Comparison of ENCODE assay signal across 28 mouse cellular contexts in the genomic region with DNA sequence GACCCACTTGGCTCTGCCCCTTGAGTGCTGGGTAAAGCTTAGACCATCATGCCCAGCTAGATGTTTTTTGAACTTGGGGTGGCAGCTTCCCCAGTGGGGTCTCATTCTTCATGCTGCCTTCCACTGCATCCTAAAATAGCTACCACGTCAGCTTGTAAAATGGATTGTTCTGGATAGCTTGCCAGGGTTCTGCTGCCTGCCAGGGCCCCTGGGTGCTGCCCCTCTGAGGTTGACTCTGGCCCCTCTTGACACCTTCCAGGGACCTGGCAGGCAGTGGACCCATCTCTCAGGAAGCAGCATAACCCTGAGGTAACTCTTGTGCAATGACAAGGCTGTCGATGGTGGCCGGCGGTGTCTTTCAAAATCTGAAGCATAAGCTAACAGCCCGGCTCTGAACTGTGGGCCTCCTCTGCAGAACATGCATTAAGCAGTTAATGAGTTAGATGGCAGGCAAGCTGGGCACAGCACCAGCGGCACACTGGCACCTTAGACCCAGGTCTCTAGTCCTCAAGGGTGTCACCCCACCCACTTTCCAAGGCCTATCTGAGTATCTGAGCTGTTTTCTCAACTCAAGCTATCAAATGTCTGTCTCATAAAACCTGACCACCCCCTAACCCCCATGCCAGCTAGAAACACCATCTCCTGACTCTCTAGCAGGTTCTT. TPM values are rescaled to one million over a fixed set of nuclear protein-coding genes. Genes with fewer than 3 reads are reported as not detected.
A peak's percentile ranks its signal among the peaks of the same experiment; 100 is the strongest.
DNase-seq lines count a peak whose midpoint lies in the region; ATAC-seq and TF ChIP-seq lines count a peak whose summit lies in the region.
"Had no signal": no experiment of that assay in that cellular context is flagged by ENCODE, and none has a peak within 500 bp of the region (broad histone marks: within the 10 kb centered on the region; RNA-seq: fewer than 3 reads in every experiment).

No protein-coding gene starts in this region.

- H3K79me2 ChIP-seq in CH12.LX (replicated peaks; ENCODE audit: control insufficient read depth, extremely low read depth, insufficient read depth, poor library complexity, severe bottlenecking): peaks cover 61% of the 10 kb centered on the region

- no peak for TF ChIP-seq EP300 in CH12.LX (IDR thresholded peaks at IDR 0.05; ENCODE audit: low read length)
- TF ChIP-seq EP300 in liver, embryonic 14.5 days (IDR thresholded peaks at IDR 0.05; ENCODE audit: low read depth): no peak

- DNase-seq in heart, adult 9 months (ENCODE audit: low spot score in 2 of 2): no peak
- DNase-seq in A20 (ENCODE audit: low read depth, low spot score) (peak; percentile 10), CH12.LX (ENCODE audit: extremely low read depth) (no peak)
- DNase-seq in liver, embryonic 14.5 days (ENCODE audit: low read depth in 3 of 3, low spot score in 3 of 3): no peak
- no peak for DNase-seq in lung, postnatal 25 days (ENCODE audit: low spot score)
- no peak for DNase-seq in thymus, adult 2 months
- DNase-seq: adrenal gland, adult 2 months; cerebellum, adult 2 months; cerebellum, postnatal 25 days; forebrain, postnatal 0 days; gastrocnemius, postnatal 25 days; heart, postnatal 4 days; kidney, postnatal 25 days; lung, adult 2 months; lung, postnatal 14 days; right cerebral cortex, postnatal 25 days; thymus, postnatal 25 days had no signal

- no peak for TF ChIP-seq RAD21 in CH12.LX (IDR thresholded peaks at IDR 0.05; ENCODE audit: low read depth, low read length)

- ATAC-seq in heart, embryonic 14.5 days (ENCODE audit: insufficient number of reproducible peaks, insufficient read depth, low FRiP score, low read depth): no peak
- ATAC-seq in liver, embryonic 14.5 days (ENCODE audit: insufficient read depth): no peak
- no peak for ATAC-seq in activated CD4-positive, CD25-positive, alpha-beta regulatory T cell, adult 4 months
- ATAC-seq: forebrain, postnatal 0 days; midbrain, embryonic 13.5 days had no signal

- 79% methylated on average over 6 of the region's 6 CpGs for WGBS in heart, embryonic 14.5 days
- 78% methylated on average over 6 of the region's 6 CpGs for WGBS in liver, embryonic 14.5 days (ENCODE audit: insufficient replicate concordance)
- WGBS in thymus, adult 2 months: 95% methylated on average over 6 of the region's 6 CpGs

- H3K36me3 ChIP-seq in heart, embryonic 14.5 days (ENCODE audit: control insufficient read depth, insufficient read depth, low read length): peaks cover 77% of the 10 kb centered on the region
- peaks cover 84 to 86% of the 10 kb centered on the region in 2 experiments for H3K36me3 ChIP-seq in CH12.LX (replicated peaks in 1 of 2; ENCODE audit: control insufficient read depth in 1 of 2, insufficient read depth in 1 of 2, low read length in 1 of 2)
- peaks cover 73% of the 10 kb centered on the region for H3K36me3 ChIP-seq in liver, embryonic 14.5 days (replicated peaks; ENCODE audit: control insufficient read depth, insufficient read depth, low read depth)
- H3K36me3 ChIP-seq in thymus, adult 2 months (ENCODE audit: control insufficient read depth, insufficient read depth, low read length): peaks cover 17% of the 10 kb centered on the region
- H3K36me3 ChIP-seq: hindbrain, embryonic 15.5 days had no signal

- no peaks in the 10 kb centered on the region for H3K27me3 ChIP-seq in heart, embryonic 14.5 days (ENCODE audit: control insufficient read depth, insufficient read depth, low read length)
- no peaks in the 10 kb centered on the region for H3K27me3 ChIP-seq in CH12.LX (replicated peaks)
- H3K27me3 ChIP-seq in liver, embryonic 14.5 days (ENCODE audit: control insufficient read depth, insufficient read depth, low read length): no peaks in the 10 kb centered on the region
- no peaks in the 10 kb centered on the region for H3K27me3 ChIP-seq in thymus, adult 2 months (ENCODE audit: control insufficient read depth, insufficient read depth, low read length)
- H3K27me3 ChIP-seq: embryonic facial prominence, embryonic 12.5 days; megakaryocyte, embryonic 14.5 days had no signal

- no peaks in the 10 kb centered on the region for H3K9me3 ChIP-seq in heart, embryonic 14.5 days (ENCODE audit: control insufficient read depth, low read length)
- no peaks in the 10 kb centered on the region for H3K9me3 ChIP-seq in CH12.LX (replicated peaks; ENCODE audit: low read length)
- no peaks in the 10 kb centered on the region for H3K9me3 ChIP-seq in liver, embryonic 14.5 days (ENCODE audit: control insufficient read depth, low read length)
- H3K9me3 ChIP-seq: embryonic facial prominence, embryonic 12.5 days; hindbrain, embryonic 15.5 days; megakaryocyte, embryonic 14.5 days; midbrain, embryonic 13.5 days; neural tube, embryonic 12.5 days had no signal

- no peak; the same call in 1 of the 2 replicates for TF ChIP-seq POLR2A in CH12.LX (IDR thresholded peaks at IDR 0.05; ENCODE audit: low read depth, low read length)
- TF ChIP-seq POLR2A in thymus, adult 2 months (IDR thresholded peaks at IDR 0.05; ENCODE audit: control insufficient read depth, extremely low read depth, insufficient read depth, low read length, poor library complexity): no peak

- dilution Hi-C loops in CH12.LX (cut with MboI; ENCODE audit: extremely low pct_ligation_motif_present, extremely low pct_unique_long_range_greater_than_20kb, low sequenced_read_pairs): no loop called here

- in situ Hi-C loops in CH12.LX (cut with MboI; ENCODE audit: low pct_ligation_motif_present, low pct_unique_long_range_greater_than_20kb, low sequenced_read_pairs): no loop called here

- no peak for TF ChIP-seq CTCF in CH12.LX (conservative IDR thresholded peaks at IDR 0.05 in 1 of 2, IDR thresholded peaks at IDR 0.05 in 1 of 2; ENCODE audit: low read depth in 2 of 2, low read length in 2 of 2)
- no peak for TF ChIP-seq CTCF in liver, embryonic 14.5 days (IDR thresholded peaks at IDR 0.05; ENCODE audit: low read depth)
- TF ChIP-seq CTCF in thymus, adult 2 months (IDR thresholded peaks at IDR 0.05; ENCODE audit: borderline replicate concordance, control insufficient read depth, extremely low read depth, insufficient read depth, low read length, poor library complexity): no peak

- no peak overlapping the region for H3K4me3 ChIP-seq in heart, embryonic 14.5 days (ENCODE audit: control insufficient read depth in 1 of 2, insufficient read depth in 1 of 2, low read depth in 1 of 2, low read length in 2 of 2)
- no peak overlapping the region for H3K4me3 ChIP-seq in CH12.LX (replicated peaks in 1 of 3; ENCODE audit: low read depth in 2 of 3, low read length in 2 of 3, poor library complexity in 1 of 3)
- H3K4me3 ChIP-seq in liver, embryonic 14.5 days (ENCODE audit: insufficient read depth in 1 of 2, low read depth in 2 of 2, low read length in 2 of 2): no peak overlapping the region
- no peak overlapping the region for H3K4me3 ChIP-seq in thymus, adult 2 months (ENCODE audit: control insufficient read depth, insufficient read depth, low read length)
- H3K4me3 ChIP-seq: embryonic facial prominence, embryonic 12.5 days; hindbrain, embryonic 15.5 days; layer of hippocampus, adult 2 months; megakaryocyte, embryonic 14.5 days; midbrain, embryonic 13.5 days; neural tube, embryonic 12.5 days had no signal

- H3K4me1 ChIP-seq in heart, embryonic 14.5 days (ENCODE audit: control insufficient read depth in 2 of 2, insufficient read depth in 2 of 2, low read length in 2 of 2): peaks cover 17 to 32% of the 10 kb centered on the region in 2 experiments
- H3K4me1 ChIP-seq in CH12.LX (ENCODE audit: control insufficient read depth in 1 of 2, insufficient read depth in 2 of 2): peaks cover 20 to 87% of the 10 kb centered on the region in 2 experiments
- H3K4me1 ChIP-seq in liver, embryonic 14.5 days (replicated peaks; ENCODE audit: control insufficient read depth in 2 of 2, insufficient read depth in 2 of 2, low read length in 1 of 2): peaks cover 5 to 10% of the 10 kb centered on the region in 2 experiments
- peaks cover 7% of the 10 kb centered on the region; the same call in 1 of the 2 replicates for H3K4me1 ChIP-seq in thymus, adult 2 months (replicated peaks; ENCODE audit: control insufficient read depth, insufficient read depth, low read length)

- H3K27ac ChIP-seq in heart, embryonic 14.5 days (replicated peaks in 1 of 2; ENCODE audit: control insufficient read depth in 1 of 2, insufficient read depth in 1 of 2, low read depth in 2 of 2, low read length in 2 of 2): 0 out of 4 replicates have a peak overlapping the region, but pooled peaks of 1 of the 2 experiments have one; percentile 22
- peak overlapping the region; percentile 2; the same call in 1 of the 2 replicates for H3K27ac ChIP-seq in CH12.LX (ENCODE audit: insufficient read depth, low read depth)
- peak overlapping the region; percentile 28; the same call in 1 of the 2 replicates for H3K27ac ChIP-seq in liver, embryonic 14.5 days
- no peak overlapping the region for H3K27ac ChIP-seq in thymus, adult 2 months (ENCODE audit: control insufficient read depth, insufficient read depth, low read length)
- H3K27ac ChIP-seq: embryonic facial prominence, embryonic 12.5 days; hindbrain, embryonic 15.5 days; layer of hippocampus, adult 2 months; midbrain, embryonic 13.5 days; neural tube, embryonic 12.5 days had no signal

- peak overlapping the region; percentile 17; the same call in 1 of the 2 replicates for H3K9ac ChIP-seq in heart, embryonic 14.5 days (ENCODE audit: low read length)
- H3K9ac ChIP-seq in CH12.LX (ENCODE audit: insufficient read depth, low read depth): no peak overlapping the region
- H3K9ac ChIP-seq in liver, embryonic 14.5 days (replicated peaks): no peak overlapping the region
- H3K9ac ChIP-seq: embryonic facial prominence, embryonic 12.5 days; forebrain, postnatal 0 days; hindbrain, embryonic 15.5 days; midbrain, embryonic 13.5 days; neural tube, embryonic 12.5 days had no signal

- H3K4me2 ChIP-seq in heart, embryonic 14.5 days (ENCODE audit: low read length): no peak overlapping the region
- H3K4me2 ChIP-seq in CH12.LX (ENCODE audit: insufficient read depth, low read depth, poor library complexity, severe bottlenecking): no peak overlapping the region
- H3K4me2 ChIP-seq in liver, embryonic 14.5 days (ENCODE audit: low read depth): no peak overlapping the region
- H3K4me2 ChIP-seq: embryonic facial prominence, embryonic 12.5 days; hindbrain, embryonic 15.5 days; midbrain, embryonic 13.5 days; neural tube, embryonic 12.5 days had no signal

RNA-seq across cellular contexts. Expression of gene Gm20708, which starts 5.4 kb away (rescaled TPM):
- polyA plus RNA-seq in heart, embryonic 14.5 days (2014; fragmentation: Nextera tagmentation; extraction: Ambion mirVana): 0.71 and 1.0 TPM in 2 replicates
- 0.59 and 1.0 TPM in 2 replicates for total RNA-seq in CH12.LX (2012; rRNA removed)
- total RNA-seq in CH12.LX (2014; rRNA removed): 0.50 TPM in 1 of 2 replicates, not detected in the other
- 0.80 and 1.6 TPM in 2 replicates for polyA plus RNA-seq in CH12.LX (2012; ENCODE audit: insufficient read length, low read depth)
- 0.03 and 0.08 TPM in 2 replicates for polyA plus RNA-seq in liver, embryonic 14.5 days (2012; rRNA removed)
- 0.10 and 0.28 TPM in 2 replicates for polyA plus RNA-seq in liver, embryonic 14.5 days (2014; fragmentation: Nextera tagmentation; extraction: Ambion mirVana)
- polyA plus RNA-seq in activated CD4-positive, CD25-positive, alpha-beta regulatory T cell, adult 4 months (2017; shearing (Covaris generic)): 1 to 10 TPM; 3.8 to 5.6 TPM
- polyA plus RNA-seq in thymus, adult 2 months (2012; rRNA removed): 0.06 TPM in 1 of 2 replicates, not detected in the other
- polyA plus RNA-seq: intestine, embryonic 14.5 days; lung, adult 2 months; neural tube, embryonic 12.5 days had no signal

RNA-seq across cellular contexts. Expression of gene Syngr2, which starts 5.4 kb away (rescaled TPM):
- 99.4 and 102 TPM in 2 replicates for polyA plus RNA-seq in heart, embryonic 14.5 days (2014; fragmentation: Nextera tagmentation; extraction: Ambion mirVana)
- 362 and 409 TPM in 2 replicates for total RNA-seq in CH12.LX (2012; rRNA removed)
- total RNA-seq in CH12.LX (2014; rRNA removed): 395 and 553 TPM in 2 replicates
- 513 and 654 TPM in 2 replicates for polyA plus RNA-seq in CH12.LX (2012; ENCODE audit: insufficient read length, low read depth)
- 36.5 and 48.8 TPM in 2 replicates for polyA plus RNA-seq in liver, embryonic 14.5 days (2012; rRNA removed)
- 48.6 and 50.4 TPM in 2 replicates for polyA plus RNA-seq in liver, embryonic 14.5 days (2014; fragmentation: Nextera tagmentation; extraction: Ambion mirVana)
- polyA plus RNA-seq in activated CD4-positive, CD25-positive, alpha-beta regulatory T cell, adult 4 months (2017; shearing (Covaris generic)): 100 to 1,000 TPM in 1 of 2 experiments, 10 to 100 TPM in 1; 76.0 to 131 TPM
- polyA plus RNA-seq in thymus, adult 2 months (2012; rRNA removed): 286 and 322 TPM in 2 replicates

RNA-seq across cellular contexts. Expression of gene Afmid, which starts 10.9 kb away (rescaled TPM):
- 18.7 and 20.8 TPM in 2 replicates for polyA plus RNA-seq in heart, embryonic 14.5 days (2014; fragmentation: Nextera tagmentation; extraction: Ambion mirVana)
- total RNA-seq in CH12.LX (2012; rRNA removed) (6.8 and 7.3 TPM in 2 replicates), CH12.LX (2014; rRNA removed) (5.0 and 5.7 TPM in 2 replicates)
- 7.1 and 7.5 TPM in 2 replicates for polyA plus RNA-seq in CH12.LX (2012; ENCODE audit: insufficient read length, low read depth)
- polyA plus RNA-seq in liver, embryonic 14.5 days (2012; rRNA removed): 7.1 and 7.6 TPM in 2 replicates
- polyA plus RNA-seq in liver, embryonic 14.5 days (2014; fragmentation: Nextera tagmentation; extraction: Ambion mirVana): 7.5 and 9.8 TPM in 2 replicates
- 10 to 100 TPM; 23.5 to 24.7 TPM for polyA plus RNA-seq in activated CD4-positive, CD25-positive, alpha-beta regulatory T cell, adult 4 months (2017; shearing (Covaris generic))
- polyA plus RNA-seq in thymus, adult 2 months (2012; rRNA removed): 17.7 and 18.2 TPM in 2 replicates

RNA-seq across cellular contexts. Expression of gene Tk1, which starts 11.1 kb away (rescaled TPM):
- polyA plus RNA-seq in heart, embryonic 14.5 days (2014; fragmentation: Nextera tagmentation; extraction: Ambion mirVana): 98.0 and 100 TPM in 2 replicates
- total RNA-seq in CH12.LX (2012; rRNA removed): 235 and 236 TPM in 2 replicates
- total RNA-seq in CH12.LX (2014; rRNA removed): 146 and 149 TPM in 2 replicates
- 158 and 179 TPM in 2 replicates for polyA plus RNA-seq in CH12.LX (2012; ENCODE audit: insufficient read length, low read depth)
- polyA plus RNA-seq in liver, embryonic 14.5 days (2012; rRNA removed): 122 and 136 TPM in 2 replicates
- polyA plus RNA-seq in liver, embryonic 14.5 days (2014; fragmentation: Nextera tagmentation; extraction: Ambion mirVana): 135 and 144 TPM in 2 replicates
- polyA plus RNA-seq in activated CD4-positive, CD25-positive, alpha-beta regulatory T cell, adult 4 months (2017; shearing (Covaris generic)): 10 to 100 TPM; 52.4 to 88.7 TPM
- 130 and 167 TPM in 2 replicates for polyA plus RNA-seq in thymus, adult 2 months (2012; rRNA removed)

RNA-seq across cellular contexts. Expression of gene 6030468B19Rik, which starts 17.4 kb away (rescaled TPM):
- 0.19 and 0.44 TPM in 2 replicates for polyA plus RNA-seq in heart, embryonic 14.5 days (2014; fragmentation: Nextera tagmentation; extraction: Ambion mirVana)
- 0.46 and 0.93 TPM in 2 replicates for total RNA-seq in CH12.LX (2012; rRNA removed)
- 1.3 and 1.5 TPM in 2 replicates for total RNA-seq in CH12.LX (2014; rRNA removed)
- polyA plus RNA-seq in CH12.LX (2012; ENCODE audit: insufficient read length, low read depth): 1.4 and 1.7 TPM in 2 replicates
- polyA plus RNA-seq in liver, embryonic 14.5 days (2012; rRNA removed): 104 and 133 TPM in 2 replicates
- 67.1 and 78.0 TPM in 2 replicates for polyA plus RNA-seq in liver, embryonic 14.5 days (2014; fragmentation: Nextera tagmentation; extraction: Ambion mirVana)
- 1 to 10 TPM; 1.3 to 1.9 TPM for polyA plus RNA-seq in activated CD4-positive, CD25-positive, alpha-beta regulatory T cell, adult 4 months (2017; shearing (Covaris generic))
- polyA plus RNA-seq in thymus, adult 2 months (2012; rRNA removed): 1.7 and 1.8 TPM in 2 replicates
- total RNA-seq: adrenal gland, adult 2 months; forebrain, postnatal 0 days; gastrocnemius, postnatal 25 days; heart, postnatal 4 days; left cerebral cortex, postnatal 10 days had no signal
- polyA plus RNA-seq: adrenal gland, adult 2 months; cerebellum, adult 2 months; forebrain, postnatal 0 days; hindbrain, embryonic 15.5 days; kidney, embryonic 14.5 days; midbrain, embryonic 13.5 days had no signal
